Mouse (Mus musculus) limb, embryonic 14.5 days (tissue): ENCODE results near the gene Nol4l. TPM values are rescaled to one million over a fixed set of nuclear protein-coding genes. Genes with fewer than 3 reads are reported as not detected.
A peak's percentile ranks its signal among the peaks of the same experiment; 100 is the strongest.

Experiments
- ATAC-seq: fragments of 200-750 bp; cut with Nextera tagmentation; 2 replicates; pipeline ENCODE4 v1.8.0; 2017; ENCODE audit warnings: low read depth, moderate number of reproducible peaks, moderate TSS enrichment; ENCODE audit not compliant: low FRiP score
- DNase-seq: peaks from one replicate; pipeline ENCODE4 v3.0.0-alpha.2; 2015; ENCODE audit warnings: low spot score
- H3K27ac ChIP-seq: fragments of 300-500 bp; sonication (generic); replicated peaks from 2 replicates; pipeline ENCODE4 v1.5.1; 2014; ENCODE audit warnings: low read depth, mild to moderate bottlenecking, low read length, moderate library complexity, mixed read lengths
- H3K27me3 ChIP-seq: fragments of 300-500 bp; sonication (generic); 2 replicates; pipeline ENCODE4 v1.6.1; 2014; ENCODE audit warnings: low read length, mixed read lengths; ENCODE audit not compliant: control insufficient read depth, insufficient read depth
- H3K36me3 ChIP-seq: fragments of 300-500 bp; sonication (generic); 2 replicates; pipeline ENCODE4 v1.6.1; 2014; ENCODE audit warnings: mild to moderate bottlenecking, low read length, moderate library complexity, mixed read lengths; ENCODE audit not compliant: control insufficient read depth, insufficient read depth
- H3K4me1 ChIP-seq: fragments of 300-500 bp; sonication (generic); 2 replicates; pipeline ENCODE4 v1.6.1; 2014; ENCODE audit warnings: antibody characterized with exemption, low read length, mixed read lengths; ENCODE audit not compliant: control insufficient read depth, insufficient read depth
- H3K4me2 ChIP-seq: fragments of 300-500 bp; sonication (generic); replicated peaks from 2 replicates; pipeline ENCODE4 v1.6.1; 2014; ENCODE audit warnings: low read depth, mild to moderate bottlenecking, low read length, moderate library complexity; ENCODE audit not compliant: severe bottlenecking
- H3K4me3 ChIP-seq: fragments of 300-500 bp; sonication (generic); replicated peaks from 2 replicates; pipeline ENCODE4 v1.5.1; 2014; ENCODE audit warnings: low read length
- H3K9ac ChIP-seq: fragments of 300-500 bp; sonication (generic); 2 replicates; pipeline ENCODE4 v1.6.1; 2014; ENCODE audit warnings: mild to moderate bottlenecking, low read depth, low read length, moderate library complexity; ENCODE audit not compliant: severe bottlenecking
- H3K9me3 ChIP-seq: fragments of 300-500 bp; sonication (generic); 2 replicates; pipeline ENCODE4 v1.6.1; 2016; ENCODE audit warnings: low read length; ENCODE audit not compliant: control insufficient read depth
- POLR2A ChIP-seq: fragments of 200-500 bp; IDR thresholded peaks from 2 replicates; pipeline ENCODE4 v1.8.0; 2012; ENCODE audit warnings: inconsistent platforms, mild to moderate bottlenecking, moderate library complexity, borderline replicate concordance; ENCODE audit not compliant: insufficient read depth, insufficient read length; ENCODE audit errors: extremely low read depth
- WGBS: fragments of 180-500 bp; shearing (Covaris S2); extraction: QIAGEN DNeasy Blood & Tissue Kit; methylation state at CpG from one replicate; pipeline ENCODE4 v1.1.7; 2014; 5-methylcytosine and 5-hydroxymethylcytosine counted together
- polyA plus RNA-seq, 2 experiments: library from polyadenylated mRNA; depleted of rRNA in 1 of 2; stranded (reverse) in 1 of 2; unstranded in 1 of 2; fragments of >200 nt; fragmentation: Nextera tagmentation in 1 of 2; extraction: Ambion mirVana in 1 of 2; gene quantifications; 2 replicates each; pipeline versions ENCODE4 v1.2.1 to v1.2.3; 2012 to 2014

Gene Nol4l
- polyA plus RNA-seq, 2 experiments = 10.1 to 19.5 TPM

- ATAC-seq = no peak
- Histone ChIP-seq H3K4me1 (peaks cover 21% of the 10 kb centered on the region), H3K36me3 (no peaks in the 10 kb centered on the region), H3K27ac (no peak overlapping the region), H3K4me2 (peak overlapping the region; percentile 73), H3K9me3 (no peaks in the 10 kb centered on the region), H3K9ac (no peak overlapping the region), H3K27me3 (no peaks in the 10 kb centered on the region), H3K4me3 (peak overlapping the region; percentile 88; the same call in 1 of the 2 replicates)
- DNase-seq = no peak
- no peak for TF ChIP-seq POLR2A
- 9% methylated on average over 4 of the region's 4 CpGs for WGBS
Observed at GRCm38 (mm10) chr2:153446476-153446875, 83.3 kb downstream of the Nol4l start.

DNA sequence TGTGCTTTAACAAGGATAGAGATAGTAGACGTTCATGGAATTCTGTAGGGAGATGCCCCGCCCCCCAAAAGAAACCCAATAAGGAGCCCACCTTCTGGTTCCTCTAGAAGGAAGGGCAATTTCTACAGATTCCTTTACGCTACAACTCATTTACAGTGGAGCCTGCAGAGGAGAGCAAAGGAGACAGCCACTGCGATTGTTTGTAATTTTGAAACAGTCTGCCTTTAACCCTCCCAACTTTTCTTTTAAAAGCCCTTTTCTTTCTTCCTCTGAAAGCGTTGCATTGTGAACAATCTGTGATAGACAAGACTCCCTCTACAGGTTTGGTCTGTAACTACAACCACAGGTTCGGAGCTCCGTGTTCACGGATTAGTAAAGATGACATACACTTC, 83.8 kb downstream of the Nol4l start:
- Histone ChIP-seq H3K36me3 (no peaks in the 10 kb centered on the region), H3K27me3 (no peaks in the 10 kb centered on the region), H3K4me2 (peak overlapping the region; percentile 73), H3K9ac (peak overlapping the region; percentile 78), H3K4me3 (peak overlapping the region; percentile 88), H3K4me1 (peaks cover 25% of the 10 kb centered on the region), H3K9me3 (no peaks in the 10 kb centered on the region), H3K27ac (peak overlapping the region; percentile 90)
- peak; percentile 84 for DNase-seq
- no peak for ATAC-seq
- TF ChIP-seq POLR2A = no peak
- 0% methylated on average over 8 of the region's 8 CpGs for whole genome bisulfite sequencing

GRCm38 (mm10) chr2:153445137-153446016, 84.4 kb downstream of the Nol4l start:
- no peaks in the 10 kb centered on the region for H3K27me3 ChIP-seq
- peak; percentile 39 for ATAC-seq
- H3K9ac ChIP-seq = peak overlapping the region; percentile 78
- DNase-seq = peak; percentile 57
- peak overlapping the region; percentile 90 for H3K27ac ChIP-seq
- H3K4me2 ChIP-seq = peak overlapping the region; percentile 73
- TF ChIP-seq POLR2A = peak; percentile 33; the same call in 1 of the 2 replicates
- peaks cover 32% of the 10 kb centered on the region for H3K4me1 ChIP-seq
- H3K9me3 ChIP-seq = no peaks in the 10 kb centered on the region
- no peaks in the 10 kb centered on the region for H3K36me3 ChIP-seq
- H3K4me3 ChIP-seq = peak overlapping the region; percentile 88
- under 1% methylated on average over 59 of the region's 59 CpGs for WGBS

GRCm38 (mm10) chr2:153444254-153445136, 85.3 kb downstream of the Nol4l start:
- peak overlapping the region; percentile 73 for H3K4me2 ChIP-seq
- peaks cover 37% of the 10 kb centered on the region for H3K4me1 ChIP-seq
- peak overlapping the region; percentile 90 for H3K27ac ChIP-seq
- ATAC-seq (peak; percentile 69), DNase-seq (peak; percentile 67)
- H3K4me3 ChIP-seq = peak overlapping the region; percentile 88
- H3K27me3 ChIP-seq = no peaks in the 10 kb centered on the region
- H3K36me3 ChIP-seq = no peaks in the 10 kb centered on the region
- under 1% methylated on average over 31 of the region's 64 CpGs for WGBS
- TF ChIP-seq POLR2A = peak; percentile 48; the same call in 1 of the 2 replicates
- peak overlapping the region; percentile 78 for H3K9ac ChIP-seq
- H3K9me3 ChIP-seq = no peaks in the 10 kb centered on the region
